Comparison of ENCODE assay signal across 8 mouse cellular contexts in genomic region chr16:56038090-56038489, GRCm38 (mm10). TPM values are rescaled to one million over a fixed set of nuclear protein-coding genes. Genes with fewer than 3 reads are reported as not detected.
DNase-seq lines count a peak whose midpoint lies in the region; ATAC-seq and TF ChIP-seq lines count a peak whose summit lies in the region.

No protein-coding gene starts in this region.

- H3K4me3 ChIP-seq in kidney, postnatal 0 days (replicated peaks; ENCODE audit: low read depth, low read length), result peak overlapping the region; percentile 73
- H3K4me3 ChIP-seq in embryonic facial prominence, embryonic 10.5 days, result peak overlapping the region; percentile 88
- H3K4me3 ChIP-seq in hindbrain, embryonic 16.5 days (ENCODE audit: low read length), result peak overlapping the region; percentile 94
- H3K4me3 ChIP-seq in midbrain, embryonic 16.5 days (ENCODE audit: low read depth, low read length), result peak overlapping the region; percentile 90

- no peak for DNase-seq in kidney, postnatal 0 days (ENCODE audit: low spot score)
- no peak for DNase-seq in kidney, adult 18-20 months
- DNase-seq in embryonic facial prominence, embryonic 10.5 days (ENCODE audit: low spot score), result no peak
- DNase-seq in adrenal gland, adult 18-20 months (ENCODE audit: low spot score in 2 of 2), result no peak
- no peak for DNase-seq in embryo, embryonic 10 days (ENCODE audit: low spot score)
- DNase-seq in thymus, postnatal 0 days (ENCODE audit: low spot score), result no peak

- peak; percentile 21 for ATAC-seq in kidney, postnatal 0 days (replicated peaks; ENCODE audit: low FRiP score, low read depth)
- peak; percentile 29; the same call in 1 of the 2 replicates for ATAC-seq in hindbrain, embryonic 16.5 days
- no peak; the same call in 1 of the 2 replicates for ATAC-seq in midbrain, embryonic 16.5 days

- peaks cover 12% of the 10 kb centered on the region for H3K36me3 ChIP-seq in kidney, postnatal 0 days (ENCODE audit: insufficient read depth, low read length)
- peaks cover 26% of the 10 kb centered on the region for H3K36me3 ChIP-seq in embryonic facial prominence, embryonic 10.5 days (replicated peaks)
- H3K36me3 ChIP-seq in hindbrain, embryonic 16.5 days (ENCODE audit: control insufficient read depth, insufficient read depth, low read length), result peaks cover 5% of the 10 kb centered on the region; the same call in 1 of the 2 replicates
- peaks cover 9% of the 10 kb centered on the region for H3K36me3 ChIP-seq in midbrain, embryonic 16.5 days (ENCODE audit: control insufficient read depth, insufficient read depth, low read length)

- H3K27me3 ChIP-seq in kidney, postnatal 0 days (ENCODE audit: insufficient read depth, low read length), result no peaks in the 10 kb centered on the region
- H3K27me3 ChIP-seq in embryonic facial prominence, embryonic 10.5 days (replicated peaks; ENCODE audit: low read depth, poor library complexity, severe bottlenecking), result no peaks in the 10 kb centered on the region
- no peaks in the 10 kb centered on the region for H3K27me3 ChIP-seq in hindbrain, embryonic 16.5 days (replicated peaks; ENCODE audit: control insufficient read depth, insufficient read depth, low read length)
- H3K27me3 ChIP-seq in midbrain, embryonic 16.5 days (ENCODE audit: control insufficient read depth, insufficient read depth, low read depth, low read length), result no peaks in the 10 kb centered on the region

- H3K9me3 ChIP-seq in kidney, postnatal 0 days (replicated peaks; ENCODE audit: low read length), result no peaks in the 10 kb centered on the region
- H3K9me3 ChIP-seq in embryonic facial prominence, embryonic 10.5 days, result no peaks in the 10 kb centered on the region
- H3K9me3 ChIP-seq in hindbrain, embryonic 16.5 days (ENCODE audit: control insufficient read depth, low read length), result no peaks in the 10 kb centered on the region
- H3K9me3 ChIP-seq in midbrain, embryonic 16.5 days (replicated peaks; ENCODE audit: control insufficient read depth, low read length, poor library complexity, severe bottlenecking), result no peaks in the 10 kb centered on the region

- peak overlapping the region; percentile 90 for H3K9ac ChIP-seq in kidney, postnatal 0 days (ENCODE audit: low read depth, low read length)
- peak overlapping the region; percentile 92 for H3K9ac ChIP-seq in hindbrain, embryonic 16.5 days (ENCODE audit: low read depth, low read length)
- peak overlapping the region; percentile 83 for H3K9ac ChIP-seq in midbrain, embryonic 16.5 days (ENCODE audit: low read depth, low read length)

- peak overlapping the region; percentile 89 for H3K27ac ChIP-seq in kidney, postnatal 0 days
- H3K27ac ChIP-seq in embryonic facial prominence, embryonic 10.5 days (replicated peaks), result peak overlapping the region; percentile 94
- H3K27ac ChIP-seq in hindbrain, embryonic 16.5 days (ENCODE audit: low read depth, low read length), result peak overlapping the region; percentile 93
- peak overlapping the region; percentile 93 for H3K27ac ChIP-seq in midbrain, embryonic 16.5 days (ENCODE audit: low read length)

- WGBS in kidney, postnatal 0 days, result 33% methylated on average over 8 of the region's 8 CpGs
- 32% methylated on average over 8 of the region's 8 CpGs for WGBS in embryonic facial prominence, embryonic 10.5 days
- 32% methylated on average over 8 of the region's 8 CpGs for WGBS in hindbrain, embryonic 16.5 days
- WGBS in midbrain, embryonic 16.5 days, result 33% methylated on average over 8 of the region's 8 CpGs

- peak overlapping the region; percentile 63 for H3K4me2 ChIP-seq in kidney, postnatal 0 days (ENCODE audit: low read length)
- H3K4me2 ChIP-seq in hindbrain, embryonic 16.5 days (ENCODE audit: low read length), result peak overlapping the region; percentile 65
- H3K4me2 ChIP-seq in midbrain, embryonic 16.5 days (ENCODE audit: low read length), result peak overlapping the region; percentile 51

- TF ChIP-seq CTCF in kidney, postnatal 0 days (IDR thresholded peaks at IDR 0.05; ENCODE audit: low read depth), result no peak

- no peaks in the 10 kb centered on the region for H3K4me1 ChIP-seq in kidney, postnatal 0 days (replicated peaks; ENCODE audit: insufficient read depth, low read length)
- peaks cover 14% of the 10 kb centered on the region for H3K4me1 ChIP-seq in embryonic facial prominence, embryonic 10.5 days
- H3K4me1 ChIP-seq in hindbrain, embryonic 16.5 days (ENCODE audit: control insufficient read depth, insufficient read depth, low read depth, low read length), result peaks cover 13% of the 10 kb centered on the region
- H3K4me1 ChIP-seq in midbrain, embryonic 16.5 days (ENCODE audit: control insufficient read depth, insufficient read depth, low read length), result peaks cover 15% of the 10 kb centered on the region

RNA-seq across cellular contexts. Expression of gene Trmt10c, which starts 0.5 kb away (rescaled TPM):
- polyA plus RNA-seq in kidney, postnatal 0 days (2015; fragmentation: Nextera tagmentation; extraction: Ambion mirVana), result 27.5 and 28.9 TPM in 2 replicates
- polyA plus RNA-seq in embryonic facial prominence, embryonic 10.5 days (2016; fragmentation: Nextera tagmentation; extraction: Ambion mirVana), result 33.6 TPM in 2 replicates
- polyA plus RNA-seq in hindbrain, embryonic 16.5 days (2015; fragmentation: Nextera tagmentation; extraction: Ambion mirVana), result 17.1 and 17.5 TPM in 2 replicates
- polyA plus RNA-seq in midbrain, embryonic 16.5 days (2015; fragmentation: Nextera tagmentation; extraction: Ambion mirVana), result 18.4 and 20.1 TPM in 2 replicates
- 10 to 100 TPM; 23.9 to 24.0 TPM for total RNA-seq in adrenal gland, adult 18-20 months (2021)
- 40.1 and 41.0 TPM in 2 replicates for polyA plus RNA-seq in thymus, postnatal 0 days (2015; fragmentation: Nextera tagmentation; extraction: Ambion mirVana)

RNA-seq across cellular contexts. Expression of gene Pcnp, which starts 8.6 kb away (rescaled TPM):
- 201 and 204 TPM in 2 replicates for polyA plus RNA-seq in kidney, postnatal 0 days (2015; fragmentation: Nextera tagmentation; extraction: Ambion mirVana)
- polyA plus RNA-seq in embryonic facial prominence, embryonic 10.5 days (2016; fragmentation: Nextera tagmentation; extraction: Ambion mirVana), result 307 and 319 TPM in 2 replicates
- 190 and 191 TPM in 2 replicates for polyA plus RNA-seq in hindbrain, embryonic 16.5 days (2015; fragmentation: Nextera tagmentation; extraction: Ambion mirVana)
- 216 and 227 TPM in 2 replicates for polyA plus RNA-seq in midbrain, embryonic 16.5 days (2015; fragmentation: Nextera tagmentation; extraction: Ambion mirVana)
- total RNA-seq in adrenal gland, adult 18-20 months (2021), result 100 to 1,000 TPM; 110 to 123 TPM
- 159 and 168 TPM in 2 replicates for polyA plus RNA-seq in thymus, postnatal 0 days (2015; fragmentation: Nextera tagmentation; extraction: Ambion mirVana)

RNA-seq across cellular contexts. Expression of gene Senp7, which starts 10.0 kb away (rescaled TPM):
- 24.0 and 26.4 TPM in 2 replicates for polyA plus RNA-seq in kidney, postnatal 0 days (2015; fragmentation: Nextera tagmentation; extraction: Ambion mirVana)
- polyA plus RNA-seq in embryonic facial prominence, embryonic 10.5 days (2016; fragmentation: Nextera tagmentation; extraction: Ambion mirVana), result 30.9 and 35.3 TPM in 2 replicates
- polyA plus RNA-seq in hindbrain, embryonic 16.5 days (2015; fragmentation: Nextera tagmentation; extraction: Ambion mirVana), result 41.0 and 41.4 TPM in 2 replicates
- polyA plus RNA-seq in midbrain, embryonic 16.5 days (2015; fragmentation: Nextera tagmentation; extraction: Ambion mirVana), result 55.4 and 63.5 TPM in 2 replicates
- 10 to 100 TPM; 12.7 to 17.5 TPM for total RNA-seq in adrenal gland, adult 18-20 months (2021)
- polyA plus RNA-seq in thymus, postnatal 0 days (2015; fragmentation: Nextera tagmentation; extraction: Ambion mirVana), result 43.5 and 50.0 TPM in 2 replicates
